Mouse (Mus musculus): ENCODE data around the gene Tcam1.

Tcam1 gene

GRCm38 (mm10) chr11:106273811-106274210 lies 2.7 kb upstream of the Tcam1 start:
- no peak for DNase-seq (ENCODE audit: low read depth)

- DNase-seq (ENCODE audit: low read depth): no peak
These were observed 2.1 kb upstream of the Tcam1 start for GRCm38 (mm10) chr11:106274374-106274773.

DNA sequence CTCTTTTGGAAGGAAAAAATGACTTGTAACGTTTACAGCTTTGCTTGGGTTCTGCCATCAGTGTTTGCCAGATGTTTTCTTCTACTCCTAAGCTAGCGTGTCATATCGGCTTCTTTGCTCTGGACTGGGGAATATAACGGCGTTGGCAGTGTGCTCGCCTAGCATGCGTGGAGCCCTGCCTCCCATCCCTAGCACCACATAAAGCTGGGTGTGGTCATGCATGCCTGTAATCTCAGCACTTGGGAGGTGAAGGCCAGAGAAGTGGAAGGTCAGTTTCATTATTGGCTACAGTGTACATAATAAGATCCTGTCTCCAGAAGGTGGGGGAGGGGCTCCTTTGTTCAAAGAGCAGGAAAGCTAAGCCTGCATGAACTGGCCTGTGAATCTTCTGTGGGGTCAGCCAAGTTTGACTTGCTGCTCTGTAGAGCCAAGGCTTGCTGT lies 1.5 kb upstream of the Tcam1 start:
- DNase-seq (ENCODE audit: low read depth): no peak

- DNase-seq (ENCODE audit: low read depth): no peak
These were observed 6.0 kb downstream of the Tcam1 start for GRCm38 (mm10) chr11:106282452-106282851.

- DNase-seq (ENCODE audit: low read depth): no peak
These were observed 6.9 kb downstream of the Tcam1 start for GRCm38 (mm10) chr11:106283371-106283770.

GRCm38 (mm10) chr11:106284126-106284525 lies 7.7 kb downstream of the Tcam1 start:
- no peak for DNase-seq (ENCODE audit: low read depth)

GRCm38 (mm10) chr11:106286206-106286605 lies 9.7 kb downstream of the Tcam1 start:
- DNase-seq (ENCODE audit: low read depth): no peak

- DNase-seq (ENCODE audit: low read depth): no peak
These were observed 10.5 kb downstream of the Tcam1 start for GRCm38 (mm10) chr11:106286987-106287386.

DNA sequence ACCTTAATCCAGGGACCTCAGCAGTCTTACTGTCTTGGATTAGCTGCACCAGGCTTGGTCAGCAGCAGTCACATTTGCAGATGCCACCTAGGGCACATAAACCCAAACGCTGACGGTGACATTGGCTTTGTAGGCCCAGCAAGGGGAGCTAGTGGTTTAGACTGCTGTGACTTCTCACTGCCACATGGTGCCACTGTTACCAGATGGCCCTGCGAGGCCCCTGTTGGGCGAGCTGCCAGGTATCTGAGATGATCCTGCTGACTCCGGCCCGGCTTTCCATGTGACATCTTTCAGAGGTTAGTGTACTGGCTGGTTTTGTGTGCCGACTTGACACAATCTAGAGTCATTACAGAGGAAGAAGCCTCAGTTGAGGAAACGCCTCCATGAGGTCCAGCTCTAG lies 12.9 kb downstream of the Tcam1 start:
- DNase-seq (ENCODE audit: low read depth): no peak

GRCm38 (mm10) chr11:106290376-106290775 lies 13.9 kb downstream of the Tcam1 start:
- no peak for DNase-seq (ENCODE audit: low read depth)

DNA sequence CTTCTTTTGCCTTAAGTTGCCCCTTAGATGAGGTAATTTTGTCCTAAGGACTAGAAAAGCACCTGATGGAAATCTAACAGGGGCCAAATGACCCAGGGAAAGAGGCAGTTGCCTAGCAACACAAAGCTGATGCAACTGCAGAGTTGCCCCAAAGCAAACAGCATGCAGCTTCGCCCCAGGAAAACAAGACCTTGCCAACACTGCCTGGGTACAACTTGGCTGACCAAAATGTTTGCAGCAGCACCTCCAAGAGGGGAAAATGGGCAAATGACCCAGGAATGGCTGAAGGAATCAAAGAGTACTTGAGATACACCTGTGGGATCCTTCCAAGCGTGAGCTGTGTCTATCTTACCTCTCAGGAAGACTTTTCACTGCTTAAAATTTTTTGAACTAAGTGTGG lies 15.4 kb downstream of the Tcam1 start:
- no peak for DNase-seq (ENCODE audit: low read depth)

GRCm38 (mm10) chr11:106301765-106302164 lies 25.3 kb downstream of the Tcam1 start, which contains the start of gene Gh:
TSS of gene Gh (minus strand) at chr11:106301865.
- DNase-seq (ENCODE audit: low read depth): no peak

DNA sequence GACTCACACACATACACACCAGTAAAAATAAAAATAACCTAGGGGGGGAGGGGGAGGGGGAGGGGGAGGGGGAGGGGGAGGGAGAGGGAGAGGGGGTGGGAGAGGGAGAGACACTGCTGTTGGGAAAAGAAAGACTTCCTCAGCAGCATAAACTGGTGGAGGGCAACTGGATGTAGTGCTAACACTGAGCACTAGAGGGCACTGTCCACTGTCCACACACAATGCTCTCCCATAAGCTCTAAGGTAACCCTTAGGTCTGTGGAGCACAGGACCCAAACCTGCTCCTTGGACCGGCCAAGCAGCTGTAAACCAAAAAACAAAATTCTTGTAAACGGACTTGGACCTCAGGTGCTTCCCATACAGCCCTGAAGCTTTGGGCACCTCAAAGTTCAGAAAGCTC lies 26.2 kb downstream of the Tcam1 start:
- DNase-seq (ENCODE audit: low read depth): peak; percentile 66

- no peak for DNase-seq (ENCODE audit: low read depth)
These were observed 29.0 kb downstream of the Tcam1 start for GRCm38 (mm10) chr11:106305348-106306064.

DNA sequence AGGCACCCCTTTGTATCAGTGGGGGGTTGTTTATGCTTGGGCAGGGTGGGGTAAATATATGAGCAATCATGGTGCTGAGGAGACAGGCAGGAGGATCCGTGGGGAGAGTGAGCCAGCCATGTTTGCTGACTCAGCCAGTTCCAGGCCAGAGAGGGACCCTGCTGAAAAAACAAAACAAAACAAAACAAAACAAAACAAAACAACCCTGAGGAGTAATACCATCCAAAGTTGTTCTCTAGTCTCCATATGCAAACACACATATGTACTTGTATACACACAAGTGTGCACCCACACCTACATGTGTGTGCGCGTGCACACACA lies 29.6 kb downstream of the Tcam1 start:
- DNase-seq (ENCODE audit: low read depth): no peak

DNA sequence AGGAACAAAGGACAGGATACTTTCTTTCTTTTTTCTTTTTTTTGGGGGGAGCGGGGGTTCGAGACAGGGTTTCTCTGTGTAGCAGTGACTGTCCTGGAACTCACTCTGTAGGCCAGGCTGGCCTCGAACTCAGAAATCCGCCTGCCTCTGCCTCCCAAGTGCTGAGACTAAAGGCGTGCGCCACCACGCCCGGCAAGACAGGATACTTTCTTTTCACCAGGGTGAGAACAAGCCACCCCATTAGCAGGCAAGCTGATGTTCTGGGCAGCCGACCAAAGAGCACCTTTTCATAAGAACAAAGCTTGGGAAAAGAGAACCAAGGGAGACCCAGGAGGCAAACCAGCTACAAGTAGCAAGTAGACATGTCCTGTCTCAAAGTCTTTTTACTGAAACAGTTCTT lies 30.3 kb downstream of the Tcam1 start:
- DNase-seq (ENCODE audit: low read depth): no peak

DNA sequence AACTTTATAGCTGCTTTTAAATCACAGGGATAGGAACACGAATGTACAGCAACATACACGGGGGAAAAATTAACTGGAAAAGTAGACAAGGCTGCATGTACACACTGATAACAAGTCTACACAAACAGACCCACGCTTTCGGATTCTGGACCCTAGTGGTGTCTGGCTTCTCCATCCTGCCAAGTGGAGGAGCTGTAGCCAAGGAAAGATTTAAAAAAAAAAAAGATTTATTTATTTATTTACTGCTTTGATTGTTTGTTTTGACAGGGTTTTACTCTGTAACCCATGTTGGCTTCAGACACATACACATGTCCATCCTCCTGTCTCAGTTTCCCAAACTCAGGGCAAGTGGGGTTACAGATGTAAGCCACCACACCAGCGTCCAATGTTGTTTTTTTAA lies 31.0 kb downstream of the Tcam1 start:
- no peak for DNase-seq (ENCODE audit: low read depth)

GRCm38 (mm10) chr11:106308162-106308561 lies 31.7 kb downstream of the Tcam1 start:
- DNase-seq (ENCODE audit: low read depth): no peak

GRCm38 (mm10) chr11:106310123-106310522 lies 33.7 kb downstream of the Tcam1 start:
- DNase-seq (ENCODE audit: low read depth): no peak

DNA sequence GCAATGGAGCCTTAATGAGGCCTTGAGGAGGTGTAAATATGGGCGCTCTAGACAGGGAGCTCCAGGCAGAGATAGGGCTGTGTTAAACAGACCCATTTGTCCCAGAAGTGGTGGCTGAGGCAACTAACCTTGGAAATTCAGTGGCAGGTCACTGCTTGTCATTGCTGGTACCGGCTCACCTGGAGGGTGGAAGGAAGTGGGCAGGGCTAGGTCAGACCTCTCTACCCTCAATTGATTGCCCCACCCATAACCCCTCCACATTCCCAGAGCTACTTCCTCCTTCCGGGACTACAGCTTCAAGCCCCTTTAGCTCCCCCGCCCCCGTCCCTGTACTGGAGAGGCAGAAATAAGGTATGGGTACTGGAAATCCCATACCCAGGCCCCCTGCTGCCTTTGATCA lies 37.1 kb downstream of the Tcam1 start:
- DNase-seq (ENCODE audit: low read depth): no peak

- no peak for DNase-seq (ENCODE audit: low read depth)
These were observed 37.9 kb downstream of the Tcam1 start, which contains the start of gene Cd79b for GRCm38 (mm10) chr11:106314333-106314812. TSS of gene Cd79b (minus strand) at chr11:106314762.

- no peak for DNase-seq (ENCODE audit: low read depth)
These were observed 39.9 kb downstream of the Tcam1 start for GRCm38 (mm10) chr11:106316416-106316815.

- DNase-seq (ENCODE audit: low read depth): no peak
These were observed 41.3 kb downstream of the Tcam1 start for GRCm38 (mm10) chr11:106317801-106318200.
